Mouse (Mus musculus) ES-Bruce4 (cell line): ENCODE measurements around the gene Eef1a1.

Experiments
- CTCF ChIP-seq: IDR thresholded peaks from one replicate; pipeline ENCODE4 v1.8.1; 2011; ENCODE audit warnings: low read depth, low read length
- POLR2A ChIP-seq: IDR thresholded peaks from one replicate; pipeline ENCODE4 v1.8.1; 2011; ENCODE audit warnings: low read length; ENCODE audit not compliant: insufficient read depth

- no peak for TF ChIP-seq CTCF
- no peak for TF ChIP-seq POLR2A
Observed at GRCm38 (mm10) chr9:78474771-78475382, 14.1 kb downstream of the Eef1a1 start.
